Mouse (Mus musculus) stomach, postnatal 0 days (tissue): ENCODE measurements at regions not wholly inside any gene's neighbourhood (a gene's known extent, or its start where the extent isn't known, plus 50 kb on each side); places are given as distances from the start of the nearest gene placed in this dataset.

ENCODE experiments used
- CTCF ChIP-seq: IDR thresholded peaks from 2 replicates; pipeline ENCODE4 v1.5.1; 2016; ENCODE audit warnings: antibody characterized with exemption, low read depth, mild to moderate bottlenecking, moderate library complexity
- EP300 ChIP-seq: optimal IDR thresholded peaks from 2 replicates; pipeline ENCODE3; 2016; ENCODE audit warnings: antibody characterized with exemption

DNA sequence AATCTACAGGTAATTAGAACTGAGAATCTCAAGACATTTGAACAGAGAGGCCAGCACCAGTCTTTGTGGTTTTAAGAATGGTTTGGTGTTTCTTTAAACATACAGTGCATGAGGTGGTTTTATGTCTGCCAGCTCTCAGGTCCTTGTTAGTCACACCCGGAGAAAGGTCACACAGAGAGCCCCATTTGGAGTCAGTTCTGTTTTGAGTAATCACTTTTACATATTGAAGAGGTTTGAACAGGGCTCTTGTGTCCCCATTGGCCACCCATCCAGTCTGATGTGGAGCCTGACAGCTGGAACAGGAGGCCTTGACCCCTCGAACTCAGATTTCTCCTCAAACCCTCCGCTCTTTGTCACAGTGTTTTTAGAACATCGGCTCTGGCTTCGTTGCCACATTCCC is 231.4 kb downstream of the Pten start:
- TF ChIP-seq CTCF (no peak), EP300 (no peak)
